Mouse (Mus musculus) liver, embryonic 14.5 days (tissue): ENCODE results near the gene Myo1b.

ENCODE experiments used
- CTCF ChIP-seq: IDR thresholded peaks from 2 replicates; pipeline ENCODE4 v1.5.1; 2016; ENCODE audit warnings: antibody characterized with exemption, low read depth, control low read depth
- EP300 ChIP-seq: IDR thresholded peaks from 2 replicates; pipeline ENCODE4 v1.6.1; 2016; ENCODE audit warnings: antibody characterized with exemption, low read depth

GRCm38 (mm10) chr1:51822531-51822930, 93.3 kb downstream of the Myo1b start:
- TF ChIP-seq CTCF (no peak), EP300 (no peak)
